Mouse (Mus musculus) C2C12 (cell line): Measurements from ENCODE around the gene Eefsec.

ENCODE experiments used
- CTCF ChIP-seq: IDR thresholded peaks from one replicate; pipeline ENCODE4 v1.5.1; 2011; ENCODE audit not compliant: control insufficient read depth, insufficient read depth, insufficient read length
- MAX ChIP-seq: IDR thresholded peaks from one replicate; pipeline ENCODE4 v1.6.1; 2011; ENCODE audit warnings: mild to moderate bottlenecking, control low read depth

DNA sequence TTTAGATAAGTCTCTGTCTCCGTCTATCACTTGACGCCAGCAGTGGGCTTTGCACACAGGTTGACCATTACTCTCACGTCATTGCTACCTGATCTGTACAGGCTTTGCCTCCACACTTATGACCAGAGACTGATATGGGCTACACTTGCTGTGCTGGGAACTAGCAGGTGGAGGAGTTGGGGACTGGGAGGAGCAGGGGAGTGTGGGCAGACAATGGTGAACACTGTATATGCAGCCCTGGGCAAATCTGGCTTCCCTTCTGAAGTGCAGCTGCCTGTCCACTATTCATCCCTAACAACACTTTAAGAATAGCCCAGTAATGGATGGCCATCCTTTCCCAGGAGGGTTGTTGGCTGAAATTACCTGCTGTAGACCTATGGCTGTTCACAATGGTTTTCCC is 103.4 kb downstream of the Eefsec start:
- TF ChIP-seq MAX = no peak
- no peak for TF ChIP-seq CTCF
